Mouse (Mus musculus) midbrain, postnatal 0 days (tissue): Measurements from ENCODE around the gene T2. TPM values are rescaled to one million over a fixed set of nuclear protein-coding genes. Genes with fewer than 3 reads are reported as not detected.

Experiments used
- ATAC-seq: fragments of 200-750 bp; cut with Nextera tagmentation; 2 replicates; pipeline ENCODE4 v1.8.0; 2017; ENCODE audit warnings: moderate number of reproducible peaks, mild to moderate bottlenecking, moderate TSS enrichment, moderate library complexity; ENCODE audit not compliant: low FRiP score
- DNase-seq: peaks from one replicate; pipeline ENCODE4 v3.0.0-alpha.2; 2015; ENCODE audit warnings: low spot score
- H3K27ac ChIP-seq: fragments of 300-500 bp; sonication (generic); 2 replicates; pipeline ENCODE4 v1.5.1; 2014; ENCODE audit warnings: low read depth, mild to moderate bottlenecking, low read length, mixed read lengths
- H3K27me3 ChIP-seq: fragments of 300-500 bp; sonication (generic); 2 replicates; pipeline ENCODE4 v1.6.1; 2014; ENCODE audit warnings: low read length, control low read depth, mixed read lengths; ENCODE audit not compliant: insufficient read depth
- H3K36me3 ChIP-seq: fragments of 300-500 bp; sonication (generic); 2 replicates; pipeline ENCODE4 v1.6.1; 2014; ENCODE audit warnings: low read length, control low read depth, mixed read lengths; ENCODE audit not compliant: insufficient read depth
- H3K4me1 ChIP-seq: fragments of 300-500 bp; sonication (generic); 2 replicates; pipeline ENCODE4 v1.6.1; 2014; ENCODE audit warnings: mild to moderate bottlenecking, control low read depth, antibody characterized with exemption, low read length, mixed read lengths; ENCODE audit not compliant: insufficient read depth
- H3K4me2 ChIP-seq: fragments of 300-500 bp; sonication (generic); 2 replicates; pipeline ENCODE4 v1.6.1; 2014; ENCODE audit warnings: low read depth, mild to moderate bottlenecking, low read length, mixed read lengths; ENCODE audit not compliant: poor library complexity, severe bottlenecking
- H3K4me3 ChIP-seq: fragments of 300-500 bp; sonication (generic); 2 replicates; pipeline ENCODE4 v1.5.1; 2014; ENCODE audit warnings: low read depth, mild to moderate bottlenecking, low read length, moderate library complexity
- H3K9ac ChIP-seq: fragments of 300-500 bp; sonication (generic); replicated peaks from 2 replicates; pipeline ENCODE4 v1.6.1; 2014; ENCODE audit warnings: mild to moderate bottlenecking, low read length, moderate library complexity, mixed read lengths; ENCODE audit not compliant: poor library complexity, severe bottlenecking
- H3K9me3 ChIP-seq: fragments of 300-500 bp; sonication (generic); 2 replicates; pipeline ENCODE4 v1.6.1; 2016; ENCODE audit warnings: low read length, control low read depth
- CTCF ChIP-seq: IDR thresholded peaks from 2 replicates; pipeline ENCODE4 v1.5.1; 2016; ENCODE audit warnings: antibody characterized with exemption, mild to moderate bottlenecking
- WGBS: fragments of 180-500 bp; shearing (Covaris S2); extraction: QIAGEN DNeasy Blood & Tissue Kit; methylation state at CpG from one replicate; pipeline ENCODE4 v1.1.7; 2014; 5-methylcytosine and 5-hydroxymethylcytosine counted together
- polyA plus RNA-seq: library from polyadenylated mRNA; unstranded; fragments of >200 nt; fragmentation: Nextera tagmentation; extraction: Ambion mirVana; gene quantifications from 2 replicates; pipeline ENCODE4 v1.2.1, GENCODE M21; 2015
- total RNA-seq: library from RNA; depleted of rRNA; stranded (reverse); fragments of >200 nt; gene quantifications from 2 replicates; pipeline ENCODE4 v1.2.3, GENCODE M21; 2014

T2 gene
- total and polyA plus RNA-seq, 2 experiments from 2014 or later = 0.38 to 0.81 TPM

DNA sequence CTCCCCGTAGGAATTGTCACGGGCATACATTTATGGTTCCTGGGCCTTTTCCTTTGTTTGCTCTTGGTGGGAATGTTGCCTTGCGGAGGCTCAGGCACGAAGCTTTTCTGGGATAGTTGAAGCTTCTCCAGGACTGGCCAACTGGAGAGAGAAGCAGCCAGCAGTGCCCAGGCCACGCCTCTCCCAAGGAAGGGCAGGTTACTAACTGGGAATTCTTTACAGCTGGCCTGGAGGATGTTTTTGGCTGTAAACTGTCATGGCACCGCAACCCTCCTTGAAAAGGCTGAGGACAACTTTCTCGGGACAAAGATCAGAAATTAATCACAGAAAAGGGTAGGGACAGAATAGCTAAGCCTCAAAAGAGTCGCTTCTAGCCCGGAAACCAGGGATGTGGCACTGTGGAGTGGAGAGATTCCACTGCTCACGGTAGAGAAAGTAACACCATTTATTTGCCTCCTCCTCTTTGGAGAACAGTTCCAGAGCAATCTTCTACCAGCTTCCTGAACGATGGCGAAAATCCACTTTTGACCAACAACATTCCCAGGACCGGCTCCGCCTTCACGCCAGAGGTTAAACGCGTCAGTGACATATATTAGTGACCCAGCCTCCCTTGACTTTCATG is 76.5 kb downstream of the T2 start:
- H3K4me1 ChIP-seq = peaks cover 9% of the 10 kb centered on the region; the same call in 1 of the 2 replicates
- no peaks in the 10 kb centered on the region for H3K9me3 ChIP-seq
- TF ChIP-seq CTCF = no peak
- H3K9ac ChIP-seq = no peak overlapping the region
- no peaks in the 10 kb centered on the region for H3K36me3 ChIP-seq
- H3K4me3 ChIP-seq = no peak overlapping the region
- DNase-seq = no peak
- ATAC-seq = no peak
- 4% methylated on average over 17 of the region's 17 CpGs for WGBS
- no peak overlapping the region for H3K27ac ChIP-seq
- H3K27me3 ChIP-seq = peaks cover 91% of the 10 kb centered on the region
- H3K4me2 ChIP-seq = no peak overlapping the region

DNA sequence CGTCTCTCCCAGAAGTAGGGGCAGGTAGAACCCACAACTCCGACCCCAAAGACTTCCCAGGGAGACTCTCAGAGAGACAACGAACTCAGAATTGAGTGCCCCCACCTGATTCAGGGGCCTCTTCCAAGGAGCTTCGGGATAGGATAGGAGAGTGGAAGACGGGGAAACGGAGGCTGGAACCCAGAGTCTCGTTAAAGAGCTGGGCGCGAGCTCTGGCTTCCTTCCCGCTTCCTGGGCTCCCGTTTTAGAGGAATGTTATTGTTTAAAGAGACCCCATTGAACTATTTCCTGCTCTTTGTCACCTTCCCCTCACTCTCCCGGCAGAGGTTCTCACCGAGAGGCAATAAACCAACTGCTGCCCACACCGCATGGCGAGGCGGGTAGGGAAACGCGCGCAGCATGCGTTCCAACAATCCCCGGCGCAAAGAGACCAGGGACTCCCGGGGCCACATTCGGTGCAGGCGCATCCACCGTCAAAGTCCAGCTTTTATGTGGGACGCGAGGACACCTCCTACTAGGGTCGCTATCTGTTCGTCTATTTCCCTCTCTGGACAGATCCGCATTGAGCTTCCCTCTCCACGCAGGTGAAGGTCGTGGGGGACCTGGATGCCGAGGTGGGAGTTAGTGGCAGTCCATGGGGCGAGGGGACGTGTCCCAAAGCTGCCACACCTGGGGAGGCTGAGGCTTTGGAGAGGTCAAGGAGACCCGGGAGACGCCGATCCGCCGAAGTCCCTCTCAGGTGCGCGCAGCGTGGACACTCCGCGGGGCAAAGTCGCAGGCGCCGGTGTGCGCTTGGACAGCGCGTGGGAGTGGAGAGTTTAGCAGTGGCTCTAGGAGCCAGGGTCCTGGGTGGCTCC is 77.6 kb downstream of the T2 start:
- 1% methylated on average over 52 of the region's 52 CpGs for WGBS
- no peak for ATAC-seq
- Histone ChIP-seq H3K27ac (no peak overlapping the region), H3K4me3 (peak overlapping the region; percentile 26), H3K4me1 (peaks cover 9% of the 10 kb centered on the region; the same call in 1 of the 2 replicates), H3K9me3 (no peaks in the 10 kb centered on the region), H3K9ac (no peak overlapping the region), H3K27me3 (peaks cover 93% of the 10 kb centered on the region), H3K4me2 (peak overlapping the region; percentile 47), H3K36me3 (no peaks in the 10 kb centered on the region)
- no peak for DNase-seq
- TF ChIP-seq CTCF = no peak

- peak within 1 kb of the TSS; percentile 26 for H3K4me3 ChIP-seq
- no peak within 1 kb of the TSS for H3K27ac ChIP-seq
- DNase-seq (no peak), ATAC-seq (no peak)
- H3K27me3 ChIP-seq = peaks cover 90% of the 10 kb centered on the region
- H3K4me2 ChIP-seq = peak within 1 kb of the TSS; percentile 47
- no peak within 1 kb of the TSS for H3K9ac ChIP-seq
- no peak for TF ChIP-seq CTCF
- H3K4me1 ChIP-seq = peaks cover 9% of the 10 kb centered on the region; the same call in 1 of the 2 replicates
- H3K36me3 ChIP-seq = no peaks in the 10 kb centered on the region
- H3K9me3 ChIP-seq = no peaks in the 10 kb centered on the region
- under 1% methylated on average over 62 of the region's 65 CpGs for WGBS
These were observed 78.5 kb downstream of the T2 start, which contains the start of gene T for GRCm38 (mm10) chr17:8433978-8434960. Gene T (plus strand): TSS chr17:8434423.

DNA sequence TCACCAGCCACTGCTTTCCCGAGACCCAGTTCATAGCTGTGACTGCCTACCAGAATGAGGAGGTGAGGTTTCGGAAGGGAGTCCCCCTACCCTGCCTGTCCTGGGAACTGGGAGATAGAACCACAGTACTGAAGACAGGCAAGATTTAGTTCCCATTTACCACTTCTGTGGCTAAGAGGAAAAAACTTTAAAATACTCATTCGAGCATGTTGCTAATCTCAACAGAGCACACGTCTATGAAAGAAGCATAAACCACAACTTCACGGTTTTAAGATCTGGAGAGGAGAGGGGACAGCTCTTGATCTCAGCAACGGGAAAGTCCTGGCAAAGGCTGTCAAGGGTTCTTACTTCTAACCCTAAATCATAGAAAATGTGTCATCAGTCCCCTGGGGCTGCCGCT is 80.4 kb downstream of the T2 start:
- Histone ChIP-seq H3K9me3 (no peaks in the 10 kb centered on the region), H3K9ac (no peak overlapping the region), H3K4me3 (no peak overlapping the region), H3K27ac (no peak overlapping the region), H3K4me1 (peaks cover 9% of the 10 kb centered on the region; the same call in 1 of the 2 replicates), H3K27me3 (peaks cover 71% of the 10 kb centered on the region), H3K4me2 (no peak overlapping the region), H3K36me3 (no peaks in the 10 kb centered on the region)
- ATAC-seq (no peak), DNase-seq (no peak)
- no peak for TF ChIP-seq CTCF
- 35% methylated on average over 7 of the region's 7 CpGs for WGBS

DNA sequence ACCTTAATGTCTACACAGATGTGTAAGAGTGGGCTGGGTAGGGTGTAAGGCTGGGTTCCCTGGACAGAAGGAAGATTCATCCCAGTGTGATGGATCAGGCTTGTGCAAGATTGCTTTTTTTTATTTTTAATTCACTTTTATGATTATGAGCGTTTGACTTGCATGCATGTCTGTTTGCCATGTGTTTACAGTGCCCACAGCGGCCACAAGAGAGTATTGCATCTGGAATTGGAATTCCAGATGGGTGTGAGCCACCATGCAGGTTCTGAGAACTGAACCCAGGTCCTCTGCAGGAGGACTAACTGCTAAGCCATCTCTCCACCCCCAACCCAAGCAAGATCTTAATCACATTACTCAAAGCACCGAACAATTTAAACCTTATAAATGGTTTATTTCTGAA is 88.3 kb downstream of the T2 start:
- 63% methylated on average over 3 of the region's 3 CpGs for WGBS
- Histone ChIP-seq H3K9ac (no peak overlapping the region), H3K27ac (no peak overlapping the region), H3K4me1 (no peaks in the 10 kb centered on the region), H3K4me2 (no peak overlapping the region), H3K36me3 (no peaks in the 10 kb centered on the region), H3K4me3 (no peak overlapping the region), H3K27me3 (no peaks in the 10 kb centered on the region), H3K9me3 (no peaks in the 10 kb centered on the region)
- ATAC-seq = no peak
- peak; percentile 51 for TF ChIP-seq CTCF
- no peak for DNase-seq
